Mouse (Mus musculus) c-Kit-positive CD71-negative TER-119-negative erythroid progenitor cells, embryonic 14.5 days (primary cell): ENCODE measurements at regions not wholly inside any gene's neighbourhood (a gene's known extent, or its start where the extent isn't known, plus 50 kb on each side); places are given as distances from the start of the nearest gene placed in this dataset.

Experiments
- DNase-seq: peaks from one replicate; pipeline ENCODE4 v3.0.0-alpha.2; 2013; ENCODE audit warnings: low read depth

DNA sequence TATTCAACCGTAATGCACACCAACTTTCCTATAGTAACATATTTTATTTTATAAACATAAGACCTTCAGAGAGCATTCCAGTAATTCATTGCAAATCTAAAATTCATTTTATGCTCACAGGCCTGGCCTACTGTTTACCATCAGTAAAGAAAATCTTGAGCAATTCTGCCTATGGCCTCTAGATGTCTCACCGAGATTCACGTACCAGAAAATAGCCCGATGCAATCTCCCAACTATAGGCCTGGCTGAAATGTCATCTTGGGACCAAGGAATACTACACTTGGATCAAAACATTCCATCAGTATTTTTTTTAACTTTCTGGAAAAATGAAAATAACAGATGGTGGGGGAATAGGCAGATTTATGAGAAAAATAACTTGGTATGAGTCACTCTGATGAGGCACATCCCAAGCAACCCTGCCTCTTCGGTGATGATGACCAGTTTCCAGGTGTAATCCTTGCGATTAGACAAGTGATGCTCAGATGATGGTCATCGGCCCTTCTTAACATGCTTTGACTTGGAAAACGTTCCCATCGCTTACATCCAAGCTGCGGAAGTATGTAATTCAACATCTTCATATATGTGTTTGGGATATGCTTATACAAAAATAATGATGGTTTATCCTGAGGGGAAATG, 439.9 kb downstream of the Nyap2 start:
- DNase-seq: no peak

DNA sequence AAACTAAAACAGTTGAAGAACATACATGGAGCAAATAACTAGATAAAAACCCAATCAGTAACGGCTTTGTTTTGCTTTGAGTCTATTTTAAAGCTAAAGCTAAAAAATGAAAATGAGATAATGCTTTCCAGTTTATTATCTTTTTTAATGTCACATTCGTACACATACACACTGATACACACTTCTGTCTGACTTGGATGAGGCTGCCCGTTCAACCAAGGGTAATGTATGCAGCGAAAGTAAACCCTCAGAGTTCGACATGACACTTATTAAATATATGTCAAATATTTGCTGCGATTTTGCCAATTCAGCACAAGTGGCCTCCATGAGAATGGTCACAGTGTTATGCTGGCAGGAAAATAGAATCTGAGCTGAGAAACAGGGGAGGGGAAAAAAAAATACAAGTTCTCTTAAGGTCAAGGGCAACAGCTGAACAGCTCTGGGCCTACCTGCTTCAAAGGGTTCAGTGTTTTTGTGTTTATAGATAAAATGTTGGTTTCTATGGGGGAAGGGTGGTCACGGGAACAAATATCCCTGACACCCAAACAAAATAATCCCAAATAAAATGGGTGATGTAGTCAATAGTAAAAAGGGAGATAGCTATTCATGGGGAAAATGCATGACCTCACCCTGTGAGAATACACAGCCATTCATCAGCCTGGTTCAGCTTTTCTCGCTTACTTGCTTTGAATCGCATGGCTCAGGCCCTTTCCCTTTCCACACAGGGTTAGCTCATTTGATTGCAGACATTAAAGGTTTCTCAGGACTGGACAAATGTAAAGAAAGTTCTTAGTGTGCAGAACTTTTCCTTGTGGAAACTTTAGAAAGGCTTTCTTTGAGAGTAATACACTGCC, 443.9 kb downstream of the Nyap2 start:
- no peak for DNase-seq

DNA sequence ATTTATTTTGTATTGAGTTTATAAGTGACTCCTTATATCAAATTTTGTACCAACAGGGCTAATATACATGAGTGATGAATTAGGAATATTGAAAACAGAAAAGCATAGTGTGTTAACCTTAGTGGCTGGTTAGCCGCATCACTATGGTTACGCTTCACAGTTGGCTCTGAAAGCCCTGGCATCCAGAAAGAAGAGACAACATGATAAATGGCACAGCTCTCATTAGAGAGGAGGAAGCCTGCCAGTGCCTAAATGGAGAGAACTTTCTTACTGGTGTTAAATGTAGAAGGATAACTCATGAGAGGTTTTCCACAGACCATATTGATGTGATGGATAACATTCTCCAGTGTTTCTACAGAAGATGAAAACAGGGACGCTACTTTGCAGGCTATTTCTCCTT, 446.2 kb downstream of the Nyap2 start:
- no peak for DNase-seq

GRCm38 (mm10) chr1:81525821-81526220, 449.1 kb downstream of the Nyap2 start:
- no peak for DNase-seq

GRCm38 (mm10) chr1:81537836-81538235, 461.1 kb downstream of the Nyap2 start:
- DNase-seq: no peak

DNA sequence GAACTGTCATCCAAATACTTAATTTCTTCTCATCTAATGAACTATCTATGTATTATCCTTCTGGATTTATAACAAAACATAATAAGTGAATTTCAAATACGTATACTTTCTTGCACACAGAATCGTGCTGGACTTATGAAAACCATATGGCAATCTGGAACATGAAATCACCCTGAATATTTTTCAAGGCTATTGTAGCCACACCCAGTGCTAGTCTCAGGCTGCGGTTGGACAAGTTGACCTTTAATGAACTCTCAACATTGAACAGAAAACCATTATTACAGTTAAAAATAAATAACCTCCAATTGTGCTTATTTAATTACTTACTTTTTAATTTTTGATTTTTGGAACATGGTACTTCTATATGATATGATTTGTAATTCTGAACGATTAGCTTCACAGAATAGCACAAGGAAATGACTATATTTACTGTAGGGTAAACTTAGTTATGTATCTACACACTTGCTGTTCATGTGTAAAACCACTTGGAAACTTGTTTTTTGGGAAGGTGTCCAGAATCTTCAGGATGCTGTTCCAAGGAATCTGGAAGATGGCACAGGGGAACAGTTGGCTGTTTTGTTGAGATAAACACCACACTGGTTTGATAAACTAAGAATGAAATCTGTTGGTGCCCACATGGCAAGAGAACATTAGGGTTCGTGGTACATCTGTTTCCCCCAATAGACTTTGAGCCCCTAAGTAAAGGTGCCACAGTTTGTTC, 463.0 kb downstream of the Nyap2 start:
- DNase-seq: no peak

GRCm38 (mm10) chr1:81548906-81549305, 472.2 kb downstream of the Nyap2 start:
- no peak for DNase-seq

- DNase-seq: no peak
These were observed 473.0 kb downstream of the Nyap2 start for GRCm38 (mm10) chr1:81549706-81550105.

- DNase-seq: no peak
These were observed 476.0 kb downstream of the Nyap2 start for GRCm38 (mm10) chr1:81552731-81553130.

DNA sequence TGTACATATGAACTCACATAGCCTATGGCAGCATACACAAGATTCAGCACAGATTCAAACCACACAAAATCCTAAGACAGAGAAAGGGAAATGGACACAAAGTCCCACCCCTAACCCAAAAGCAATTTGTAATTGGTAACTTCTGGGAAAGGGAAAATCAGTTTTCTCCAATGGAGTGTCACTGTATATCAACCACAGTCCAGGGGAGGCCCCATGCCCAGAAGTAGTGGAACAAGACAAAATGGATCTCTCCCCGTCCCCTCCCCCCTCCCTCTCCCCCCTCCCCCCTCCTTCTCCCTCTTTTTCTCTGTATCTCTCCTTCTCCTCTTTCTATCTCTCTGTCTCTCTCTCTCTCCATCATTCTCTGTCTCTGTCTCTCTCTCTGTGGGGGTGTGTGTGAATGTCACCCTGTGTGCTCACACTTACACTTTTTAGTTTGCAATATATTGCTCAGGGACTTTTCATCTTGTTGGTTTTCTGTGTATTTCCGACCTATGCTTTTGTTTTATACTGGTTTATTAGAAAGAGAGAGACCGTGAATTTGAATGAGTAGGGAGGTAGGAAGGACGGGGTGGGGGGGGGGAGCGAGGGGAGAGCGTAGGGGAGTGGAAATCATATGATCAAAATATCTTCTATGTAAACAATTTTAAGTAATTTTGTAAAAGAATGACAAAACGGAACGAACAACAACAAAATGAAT, 500.4 kb downstream of the Nyap2 start:
- DNase-seq: no peak

GRCm38 (mm10) chr1:81577665-81578201, 501.0 kb downstream of the Nyap2 start:
- DNase-seq: no peak

DNA sequence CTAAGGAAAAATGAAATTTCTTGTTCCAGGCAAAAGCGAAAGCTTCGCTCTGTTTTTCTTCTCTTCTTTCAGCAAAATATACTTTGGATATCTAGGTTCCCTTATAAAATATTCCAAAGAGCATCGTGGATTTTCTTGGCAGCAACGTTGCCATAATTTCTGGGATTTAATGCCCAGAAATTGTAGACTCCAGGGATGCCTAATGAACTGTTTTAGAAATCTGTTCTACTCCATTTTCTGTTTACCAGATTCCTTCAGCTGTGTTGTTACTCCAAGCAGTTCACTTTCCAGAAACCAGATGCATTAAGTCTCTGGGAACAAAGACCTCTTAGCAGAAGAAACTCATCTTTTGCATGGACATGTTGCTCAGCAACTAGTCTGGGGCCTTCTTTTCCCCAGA, 504.5 kb downstream of the Nyap2 start:
- DNase-seq: no peak

DNA sequence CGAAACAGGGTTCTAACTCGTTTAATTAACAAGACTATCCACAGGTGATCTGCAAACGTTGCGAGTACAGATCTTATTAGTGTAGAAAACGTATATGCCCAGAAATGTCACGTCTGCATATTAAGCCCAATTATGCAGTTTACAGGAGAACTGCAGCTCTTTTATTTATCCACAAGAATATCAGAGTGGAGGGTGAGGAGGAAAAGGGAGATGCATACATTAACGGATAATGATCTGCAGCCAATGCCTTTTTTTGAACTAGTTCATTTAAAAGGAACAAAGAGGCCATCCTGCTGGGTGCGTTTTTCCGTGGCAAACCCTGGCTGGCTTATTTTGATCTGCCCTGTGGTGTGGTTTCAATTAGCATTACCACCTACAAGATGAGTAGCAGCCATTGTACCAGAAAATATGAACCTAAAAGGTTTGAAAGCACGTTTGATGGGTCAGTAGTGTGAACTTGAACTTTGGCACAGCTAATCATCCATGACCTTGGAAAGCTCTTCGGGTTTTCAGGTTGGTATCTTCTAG, 511.1 kb downstream of the Nyap2 start:
- DNase-seq: no peak

GRCm38 (mm10) chr1:81591623-81592022, 514.9 kb downstream of the Nyap2 start:
- DNase-seq: no peak

- no peak for DNase-seq
These were observed 516.8 kb downstream of the Nyap2 start for GRCm38 (mm10) chr1:81593280-81594182.

- DNase-seq: no peak
These were observed 517.4 kb downstream of the Nyap2 start for GRCm38 (mm10) chr1:81594183-81594515.

GRCm38 (mm10) chr1:81594606-81595005, 517.9 kb downstream of the Nyap2 start:
- DNase-seq: no peak

DNA sequence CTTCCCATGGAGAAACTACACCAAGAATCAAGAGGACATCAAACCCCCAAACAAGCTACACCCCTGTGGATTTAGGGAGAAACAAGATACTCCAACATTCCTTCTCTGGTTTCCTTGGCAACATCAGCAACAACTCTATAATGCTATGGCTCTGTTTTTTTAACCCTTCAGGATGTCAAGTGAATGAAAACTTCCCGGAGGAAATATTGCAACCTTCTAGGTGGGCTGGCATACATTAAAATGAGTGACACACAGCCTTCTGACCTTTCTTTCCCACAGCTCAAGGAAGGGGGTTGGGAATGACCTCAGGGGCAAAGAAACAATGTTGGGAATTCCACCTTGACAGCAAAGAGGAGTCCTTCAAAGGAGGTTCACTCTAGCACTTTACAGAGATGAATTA, 532.0 kb downstream of the Nyap2 start:
- DNase-seq: no peak

- no peak for DNase-seq
These were observed 542.1 kb downstream of the Nyap2 start for GRCm38 (mm10) chr1:81618880-81619279.

GRCm38 (mm10) chr1:81624141-81624540, 547.4 kb downstream of the Nyap2 start:
- no peak for DNase-seq

DNA sequence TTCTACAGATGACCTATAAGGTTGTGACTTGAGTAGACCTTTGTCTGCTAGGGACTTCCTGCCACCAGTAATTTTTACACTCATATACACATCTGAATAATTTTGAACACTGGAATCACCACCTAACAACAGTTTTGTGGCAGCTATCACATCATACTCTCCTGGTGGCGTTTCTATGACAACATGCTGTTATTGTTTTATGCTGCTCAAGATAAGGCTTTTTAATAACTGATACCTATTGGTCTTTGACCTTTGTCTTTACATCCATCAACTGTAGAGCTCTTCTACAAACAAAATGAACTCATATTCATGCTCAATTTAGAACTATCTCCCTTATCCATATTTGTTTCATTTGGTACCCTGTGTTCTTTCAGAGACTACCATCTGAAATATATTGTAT, 556.0 kb downstream of the Nyap2 start:
- no peak for DNase-seq
